Mouse (Mus musculus) liver, adult 2 months (tissue): ENCODE measurements at regions not wholly inside any gene's neighbourhood (a gene's known extent, or its start where the extent isn't known, plus 50 kb on each side); places are given as distances from the start of the nearest gene placed in this dataset.

Source experiments
- CTCF ChIP-seq: fragments of 200-500 bp; IDR thresholded peaks from 2 replicates; pipeline ENCODE4 v1.5.1; 2011; ENCODE audit warnings: low read depth, low read length, control low read depth
- POLR2A ChIP-seq: fragments of 200-500 bp; IDR thresholded peaks from 2 replicates; pipeline ENCODE4 v1.6.1; 2011; ENCODE audit warnings: low read length, control low read depth; ENCODE audit not compliant: insufficient read depth; ENCODE audit errors: extremely low read depth

GRCm38 (mm10) chr12:50112081-50112491 lies 536.8 kb downstream of the Prkd1 start:
- TF ChIP-seq POLR2A (no peak), CTCF (no peak)
